Mouse (Mus musculus) adrenal gland, postnatal 4 days (tissue): ENCODE measurements around the gene Ifit1. TPM values are rescaled to one million over a fixed set of nuclear protein-coding genes. Genes with fewer than 3 reads are reported as not detected.
A peak's percentile ranks its signal among the peaks of the same experiment; 100 is the strongest.

Source experiments
- DNase-seq, 2 experiments: peaks; one replicate each; pipeline ENCODE4 v3.0.0; 2021 to 2022; ENCODE audit warnings: low spot score in 2 of 2, mixed read lengths in 2 of 2
- total RNA-seq, 2 experiments: library from RNA; stranded (reverse); gene quantifications; 2 replicates each; pipeline ENCODE4 v1.2.3; 2021

Gene Ifit1
- total RNA-seq, 2 experiments from 2014 or later: 1.2 to 1.7 TPM

GRCm38 (mm10) chr19:34650997-34651396, 10.3 kb downstream of the Ifit1 start:
- DNase-seq: no peak

GRCm38 (mm10) chr19:34655227-34655805, 14.6 kb downstream of the Ifit1 start:
- DNase-seq: no peak

GRCm38 (mm10) chr19:34656511-34657298, 16.0 kb downstream of the Ifit1 start:
- no peak for DNase-seq

- peak in 1 of 2 experiments; percentile 36 for DNase-seq
Observed at GRCm38 (mm10) chr19:34662067-34662507, 21.4 kb downstream of the Ifit1 start.

GRCm38 (mm10) chr19:34662740-34663139, 22.1 kb downstream of the Ifit1 start:
- no peak for DNase-seq

- peak in 1 of 2 experiments; percentile 23 for DNase-seq
Observed at GRCm38 (mm10) chr19:34666127-34666526, 25.5 kb downstream of the Ifit1 start.

- no peak for DNase-seq
Observed at GRCm38 (mm10) chr19:34673476-34673875, 32.8 kb downstream of the Ifit1 start.

GRCm38 (mm10) chr19:34678428-34678827, 37.8 kb downstream of the Ifit1 start:
- no peak for DNase-seq

- no peak for DNase-seq
Observed at GRCm38 (mm10) chr19:34684857-34685256, 44.2 kb downstream of the Ifit1 start.

- DNase-seq: no peak
Observed at GRCm38 (mm10) chr19:34685530-34685929, 44.9 kb downstream of the Ifit1 start.

GRCm38 (mm10) chr19:34691402-34691801, 50.7 kb downstream of the Ifit1 start:
- no peak for DNase-seq

- no peak for DNase-seq
Observed at GRCm38 (mm10) chr19:34696352-34696986, 55.8 kb downstream of the Ifit1 start.

- no peak for DNase-seq
Observed at GRCm38 (mm10) chr19:34697461-34697860, 56.8 kb downstream of the Ifit1 start.

GRCm38 (mm10) chr19:34698432-34698831, 57.8 kb downstream of the Ifit1 start:
- no peak for DNase-seq

- no peak for DNase-seq
Observed at GRCm38 (mm10) chr19:34698852-34699251, 58.2 kb downstream of the Ifit1 start.

- DNase-seq: no peak
Observed at GRCm38 (mm10) chr19:34699300-34699699, 58.6 kb downstream of the Ifit1 start.

Other genes with a start within 250 kb of the Ifit1 start
- not detected for gene Ch25h, start 165.7 kb upstream of the Ifit1 start, total RNA-seq
- gene Lipa, start 113.4 kb upstream of the Ifit1 start, total RNA-seq: 100 to 1,000 TPM; 118 to 120 TPM
- 1 to 10 TPM; 4.2 to 5.5 TPM for gene Ifit2, start 90.2 kb upstream of the Ifit1 start, total RNA-seq
- 1 to 10 TPM; 3.9 to 4.2 TPM for gene Ifit3, start 57.3 kb upstream of the Ifit1 start, total RNA-seq
- under 1 TPM; 0.56 to 0.68 TPM for gene Ifit1bl1, start 38.9 kb upstream of the Ifit1 start, total RNA-seq
- gene Ifit3b, start 32.9 kb upstream of the Ifit1 start, total RNA-seq: 1 to 10 TPM; 1.5 to 2.0 TPM
- under 1 TPM in 1 of 2 experiments, not detected in 1; 0.20 TPM for gene Ifit1bl2, start 128 bp upstream of the Ifit1 start, total RNA-seq
- 10 to 100 TPM in 1 of 2 experiments, 1 to 10 TPM in 1; 5.9 to 10.2 TPM for gene Slc16a12, start 106.4 kb downstream of the Ifit1 start, total RNA-seq
- gene Pank1, start 238.6 kb downstream of the Ifit1 start, total RNA-seq: 10 to 100 TPM; 27.1 to 29.7 TPM